Mouse (Mus musculus): ENCODE data around the gene Gm20388. TPM values are rescaled to one million over a fixed set of nuclear protein-coding genes. Genes with fewer than 3 reads are reported as not detected.

The Gm20388 gene
- total RNA-seq, 4 experiments from 2014 or later = 0.17 to 15.1 (median 6.6) TPM

DNA sequence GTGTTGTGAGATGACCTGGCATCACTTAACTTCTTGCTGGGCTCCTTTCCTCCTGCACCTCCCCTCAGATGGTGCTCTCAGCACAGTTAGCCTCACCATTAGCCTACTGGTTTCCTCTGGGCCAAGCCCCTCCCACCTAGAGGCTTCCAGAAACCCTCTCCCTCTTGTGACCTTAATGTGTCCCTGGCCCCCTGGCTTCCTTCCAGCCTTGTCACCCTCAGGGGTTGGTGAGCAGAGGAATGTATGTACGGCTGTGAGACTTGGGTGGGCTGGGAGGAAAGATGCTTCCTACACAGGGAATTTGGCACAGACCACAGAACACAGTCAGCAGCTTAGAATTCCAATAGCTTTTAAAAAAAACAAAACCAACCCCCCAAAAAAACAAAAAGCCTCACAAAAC lies 1970.2 kb downstream of the Gm20388 start:
- no peak for DNase-seq (ENCODE audit: low spot score in 2 of 2)

DNA sequence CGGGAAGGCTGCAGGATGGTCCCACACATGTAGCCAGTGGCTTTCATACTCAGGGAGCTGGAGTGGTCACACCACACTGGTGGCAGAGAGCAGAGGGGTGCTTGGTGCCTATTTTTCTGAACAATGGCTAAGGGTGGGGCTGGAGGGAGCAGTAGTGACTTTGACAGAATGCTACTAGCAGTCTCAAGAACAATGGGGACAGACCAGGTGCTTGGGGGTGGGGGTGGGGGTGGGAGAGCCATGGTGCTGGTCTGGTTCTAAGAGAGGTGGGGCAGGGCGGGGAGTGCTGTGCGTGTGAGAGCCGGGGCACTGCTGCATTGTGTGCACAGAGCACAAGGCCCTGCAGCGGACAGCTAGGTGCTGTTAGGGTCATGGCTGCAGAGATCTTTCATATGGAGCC lies 1971.3 kb downstream of the Gm20388 start:
- no peak for DNase-seq (ENCODE audit: low spot score in 2 of 2)

DNA sequence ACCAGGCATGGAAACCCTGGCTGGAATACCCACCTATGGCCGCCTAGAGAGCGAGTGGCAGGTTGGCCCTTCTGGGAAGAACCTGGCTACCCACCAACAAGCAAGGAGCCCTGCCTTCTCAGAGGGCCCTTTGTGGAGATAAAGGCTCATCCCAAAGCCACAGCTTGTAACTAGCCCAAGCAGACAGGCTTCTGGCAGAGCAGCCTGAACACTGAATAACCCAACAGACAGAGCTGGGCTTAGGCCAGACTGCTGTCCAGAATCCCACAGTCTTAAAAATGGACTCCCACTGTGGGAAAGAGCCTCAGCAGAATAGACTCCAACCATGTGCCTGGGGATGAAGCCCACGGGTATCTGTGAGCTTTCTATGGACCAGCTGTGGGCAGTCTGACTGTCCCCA lies 1973.5 kb downstream of the Gm20388 start:
- DNase-seq (ENCODE audit: low spot score in 2 of 2) = no peak

DNA sequence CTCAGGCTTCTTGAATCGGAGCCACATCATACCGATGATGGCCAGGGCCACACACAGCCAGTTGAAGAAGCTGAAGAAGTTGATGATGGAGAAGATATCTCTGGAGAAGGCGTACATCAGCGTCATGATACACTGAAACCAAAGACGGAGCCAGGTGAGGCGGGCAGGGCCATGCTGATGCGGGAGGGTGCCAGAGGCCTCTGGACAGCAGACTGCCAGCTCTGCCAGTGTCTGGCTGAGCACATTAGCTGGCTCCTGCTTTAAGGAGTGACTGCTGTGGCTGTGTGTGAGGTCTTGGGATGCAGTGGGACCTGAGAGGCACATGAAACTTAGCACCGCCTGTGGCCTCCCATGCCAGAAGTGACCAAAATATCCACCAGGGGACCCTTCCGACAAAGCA lies 1974.4 kb downstream of the Gm20388 start:
- DNase-seq (ENCODE audit: low spot score in 2 of 2) = no peak

DNA sequence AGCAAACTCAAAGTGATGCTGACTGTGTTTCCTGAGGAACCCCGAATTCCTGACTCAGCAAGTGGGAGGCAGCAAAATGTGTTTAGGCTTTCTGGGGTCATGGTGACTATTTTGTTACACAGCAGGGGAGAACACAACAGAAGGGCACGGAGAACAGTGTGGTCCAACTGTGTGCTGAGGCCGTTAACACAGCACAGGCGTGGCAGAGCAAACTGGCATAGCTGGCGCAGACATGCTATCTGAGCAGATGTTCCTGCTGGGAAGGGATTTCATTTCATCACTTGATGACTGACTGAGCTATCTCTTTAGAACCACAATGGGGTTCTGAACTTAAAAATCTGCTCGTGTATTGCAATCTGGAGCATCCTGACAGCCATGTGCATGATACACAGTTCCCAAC lies 1974.8 kb downstream of the Gm20388 start:
- DNase-seq (ENCODE audit: low spot score in 2 of 2) = peak; percentile 46 to 49

DNA sequence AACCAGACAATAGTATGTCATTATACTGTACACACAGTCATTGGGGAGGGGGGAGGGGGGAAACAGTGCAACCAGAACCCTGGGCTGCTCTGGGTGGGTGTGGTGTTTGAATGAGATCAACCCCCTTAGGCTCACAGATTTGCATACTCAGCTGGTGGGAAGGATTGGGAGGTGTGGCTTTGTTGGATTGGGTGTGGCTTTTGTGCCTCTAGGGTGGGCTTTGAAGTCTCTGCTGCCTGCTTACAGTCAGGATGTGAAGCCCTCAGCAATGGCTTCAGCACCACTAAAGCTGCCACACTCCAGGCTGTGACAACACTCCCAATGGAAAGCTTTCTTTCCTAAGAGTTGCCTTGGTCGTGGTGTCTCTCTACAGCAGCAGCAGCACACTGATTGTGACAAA lies 1976.9 kb downstream of the Gm20388 start:
- DNase-seq (ENCODE audit: low spot score in 2 of 2) = no peak

DNA sequence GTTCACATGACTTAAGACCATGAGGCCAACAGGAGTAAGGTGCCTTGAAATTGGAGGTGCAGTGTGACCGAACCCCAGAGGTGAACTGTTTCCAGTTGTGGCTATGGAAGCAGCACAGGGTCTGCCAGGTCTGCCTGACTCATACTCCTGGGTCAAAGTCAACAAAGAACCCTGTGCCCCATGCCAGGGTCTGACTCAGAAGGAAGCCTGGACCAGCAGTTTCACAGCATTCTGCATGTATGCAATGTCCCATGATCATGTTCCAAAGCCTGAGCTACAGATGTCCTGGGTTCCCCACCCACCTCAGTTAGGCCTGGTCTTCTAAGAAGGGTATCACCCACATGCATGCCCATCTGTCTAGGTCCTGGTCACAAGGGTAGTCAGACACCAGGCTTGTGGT lies 1978.7 kb downstream of the Gm20388 start:
- no peak for DNase-seq (ENCODE audit: low spot score in 2 of 2)

DNA sequence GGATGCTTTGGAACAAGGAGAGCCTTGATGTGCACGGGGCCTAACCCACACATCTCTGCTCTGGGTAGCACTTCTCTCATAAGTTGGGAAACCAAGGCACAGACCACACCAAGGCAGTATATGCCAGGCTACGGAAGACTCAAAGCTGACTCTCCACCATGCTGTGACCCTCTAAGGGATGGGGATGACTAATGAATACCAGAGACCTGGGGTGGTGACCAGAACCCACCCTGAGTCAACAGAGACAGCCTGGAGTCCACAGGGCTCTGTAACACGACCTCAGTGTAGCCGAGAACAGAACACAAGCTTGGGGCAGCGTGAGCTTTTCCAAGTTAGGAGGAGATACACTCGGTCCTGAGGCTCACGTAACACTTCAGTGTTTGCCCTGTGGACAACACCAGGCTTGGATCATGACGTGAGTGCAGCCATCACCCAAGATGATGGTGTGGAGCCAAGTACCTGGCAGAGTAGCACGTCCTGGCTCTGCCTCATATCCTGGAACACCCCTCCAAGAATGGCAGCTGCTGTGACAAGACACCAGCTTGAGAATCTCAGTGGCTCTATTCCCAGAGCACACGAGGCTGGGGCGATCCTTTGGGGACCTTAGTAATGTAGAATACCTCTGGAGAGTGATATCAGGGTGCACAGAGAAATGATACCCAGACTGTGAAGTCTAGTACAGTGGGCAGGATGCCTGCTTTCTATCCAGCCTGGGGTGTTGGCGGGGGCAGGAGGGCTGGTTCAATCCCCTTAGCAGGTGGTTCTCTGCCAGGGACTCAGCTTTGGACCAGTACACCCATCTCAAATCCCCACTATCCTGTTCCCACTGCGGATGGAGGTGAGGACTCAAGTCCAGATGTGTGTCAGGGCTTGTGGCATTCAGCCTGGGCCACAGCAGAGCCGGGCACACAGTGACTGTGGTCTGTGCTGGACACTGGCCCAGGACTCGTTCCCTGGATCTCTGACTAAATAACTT lies 1979.5 kb downstream of the Gm20388 start:
- DNase-seq (ENCODE audit: low spot score in 2 of 2) = no peak

DNA sequence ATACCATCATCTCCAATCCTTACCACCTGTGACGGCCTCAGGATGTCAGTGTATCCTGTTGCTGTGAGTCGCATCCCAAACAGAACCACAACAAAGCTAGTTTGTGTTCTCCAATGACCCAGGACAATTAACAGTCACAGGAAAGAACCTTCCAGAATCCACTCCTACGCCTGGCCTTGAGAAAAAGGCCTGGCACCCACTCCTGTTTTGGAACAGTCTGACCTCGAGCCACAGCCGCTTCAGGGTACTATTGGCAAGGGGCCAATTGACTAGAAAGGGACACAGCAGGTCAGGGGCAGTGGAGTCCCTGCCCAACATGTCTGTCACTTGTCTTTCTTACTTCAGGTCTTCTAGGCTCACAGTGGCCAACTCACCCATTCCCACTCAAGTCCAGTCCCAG lies 1982.2 kb downstream of the Gm20388 start:
- no peak for DNase-seq (ENCODE audit: low spot score in 2 of 2)

DNA sequence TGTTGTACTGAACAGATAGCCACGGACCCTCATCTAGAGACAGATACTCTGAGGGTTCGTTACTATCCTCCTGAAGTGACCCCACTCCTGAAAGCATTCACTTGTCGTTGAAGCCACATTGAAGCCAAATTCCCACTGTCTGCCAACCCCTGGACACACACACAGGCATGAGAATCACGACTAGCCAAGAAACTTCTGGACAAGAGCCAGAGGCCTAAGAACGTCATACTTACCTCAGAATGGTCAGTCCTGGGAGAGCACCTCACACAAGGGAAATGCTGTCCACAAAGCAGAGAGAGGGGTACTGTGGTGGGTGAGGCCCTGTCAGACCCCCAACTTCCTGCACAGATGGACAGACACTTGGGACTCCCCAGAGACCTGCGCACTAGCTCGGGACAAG lies 1985.3 kb downstream of the Gm20388 start:
- no peak for DNase-seq (ENCODE audit: low spot score in 2 of 2)

DNA sequence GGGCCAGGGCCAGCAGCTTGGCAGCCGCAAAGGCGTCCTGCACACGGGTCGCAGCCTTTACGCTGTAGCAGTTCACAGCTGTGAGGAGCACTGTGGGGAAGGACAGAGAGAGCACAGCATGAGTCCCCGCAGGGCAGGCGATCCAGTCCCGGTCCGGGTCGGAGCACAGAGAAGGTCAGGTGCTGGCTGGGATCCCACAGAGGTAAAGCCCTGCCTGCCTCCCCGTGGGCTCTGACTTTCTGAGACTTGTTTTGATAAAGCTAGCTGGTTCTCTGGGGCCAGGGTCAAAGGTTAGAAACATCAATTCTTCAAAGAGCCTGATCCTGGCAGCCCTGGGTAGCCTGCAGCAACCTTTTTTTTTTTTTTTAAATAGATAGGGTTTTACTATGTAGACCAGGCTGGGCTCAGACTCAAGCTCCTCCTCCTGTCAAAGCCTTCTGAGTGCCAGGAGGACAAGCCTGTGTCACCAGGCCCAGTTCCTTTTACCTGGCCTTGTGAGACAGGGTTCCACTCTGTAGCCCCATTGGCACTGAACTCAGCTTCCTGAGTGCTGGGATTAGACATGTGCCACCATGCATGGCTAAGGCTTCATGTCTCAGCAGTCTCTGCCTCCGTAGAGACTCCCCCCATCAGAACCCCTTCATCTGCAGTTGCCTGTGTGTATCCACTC lies 1986.0 kb downstream of the Gm20388 start:
- DNase-seq (ENCODE audit: low spot score in 2 of 2) = no peak

DNA sequence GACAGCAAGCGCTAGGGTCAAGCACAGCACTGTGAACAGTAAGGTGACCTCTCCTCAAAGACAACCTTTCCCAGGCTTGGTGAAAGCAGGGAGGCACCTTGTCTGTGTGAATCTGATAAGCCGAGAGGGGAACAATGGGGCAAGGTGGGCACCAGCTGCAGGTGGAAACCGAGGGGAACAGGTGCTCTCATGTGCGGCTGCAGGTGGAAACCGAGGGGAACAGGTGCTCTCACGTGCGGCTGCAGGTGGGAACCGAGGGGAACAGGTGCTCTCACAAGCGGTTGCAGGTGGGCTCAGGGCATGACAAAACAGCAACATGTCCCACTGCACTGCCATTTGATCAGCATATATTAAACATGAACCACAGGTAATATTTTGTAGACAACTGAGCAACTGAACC lies 1986.6 kb downstream of the Gm20388 start:
- DNase-seq (ENCODE audit: low spot score in 2 of 2) = no peak

DNA sequence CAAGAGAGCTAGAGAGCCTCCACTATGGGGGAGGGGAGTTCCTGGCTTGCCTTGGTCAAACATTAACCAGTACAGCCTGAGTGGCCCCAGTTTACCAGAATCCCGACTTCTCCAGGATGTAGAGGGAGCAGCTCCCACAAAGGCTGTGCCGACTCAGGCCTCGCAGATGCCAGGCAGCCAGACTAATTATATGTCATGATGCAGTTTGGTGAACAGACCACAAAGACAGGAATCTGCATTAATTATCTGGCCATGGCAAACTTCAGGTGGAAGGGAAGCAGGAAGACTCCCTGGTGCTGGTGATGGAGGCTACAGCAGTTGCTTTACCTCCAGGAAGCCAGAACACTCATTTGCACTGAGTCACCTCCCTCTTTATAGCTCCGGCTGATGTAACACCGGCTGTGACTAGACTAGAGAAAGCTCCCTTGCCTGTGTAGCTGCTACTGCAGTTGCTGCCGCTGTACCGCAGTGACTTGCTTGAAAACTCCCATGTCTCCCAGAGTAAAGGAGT lies 1987.3 kb downstream of the Gm20388 start:
- peak; percentile 42 to 57 for DNase-seq (ENCODE audit: low spot score in 2 of 2)

DNA sequence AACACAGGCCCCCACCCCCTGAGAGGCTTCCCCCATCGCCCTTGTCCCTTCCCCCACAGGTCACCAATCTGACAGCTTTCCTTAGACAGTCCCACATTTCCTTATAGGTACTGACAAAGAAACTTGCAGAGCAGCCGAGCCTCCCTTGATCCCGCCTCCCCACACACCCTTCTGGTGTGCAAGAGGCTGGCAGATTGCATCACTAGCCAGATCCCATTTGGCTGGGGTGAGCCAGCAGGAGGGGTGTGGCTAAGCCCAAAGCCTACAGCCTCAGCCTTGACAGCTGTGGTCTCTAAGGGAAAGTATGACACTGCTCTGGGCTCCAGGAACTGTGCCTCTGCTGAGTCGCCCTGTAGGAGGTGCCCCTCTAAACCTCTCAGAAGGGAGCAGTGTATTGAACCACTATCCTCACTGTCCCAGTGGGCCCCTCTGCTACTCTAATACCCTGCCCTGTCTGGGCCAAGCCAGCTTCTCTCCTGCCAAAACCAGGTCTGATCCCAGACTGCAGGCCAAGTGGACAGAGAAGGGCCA lies 1987.8 kb downstream of the Gm20388 start:
- DNase-seq (ENCODE audit: low spot score in 2 of 2) = peak; percentile 73 to 81

DNA sequence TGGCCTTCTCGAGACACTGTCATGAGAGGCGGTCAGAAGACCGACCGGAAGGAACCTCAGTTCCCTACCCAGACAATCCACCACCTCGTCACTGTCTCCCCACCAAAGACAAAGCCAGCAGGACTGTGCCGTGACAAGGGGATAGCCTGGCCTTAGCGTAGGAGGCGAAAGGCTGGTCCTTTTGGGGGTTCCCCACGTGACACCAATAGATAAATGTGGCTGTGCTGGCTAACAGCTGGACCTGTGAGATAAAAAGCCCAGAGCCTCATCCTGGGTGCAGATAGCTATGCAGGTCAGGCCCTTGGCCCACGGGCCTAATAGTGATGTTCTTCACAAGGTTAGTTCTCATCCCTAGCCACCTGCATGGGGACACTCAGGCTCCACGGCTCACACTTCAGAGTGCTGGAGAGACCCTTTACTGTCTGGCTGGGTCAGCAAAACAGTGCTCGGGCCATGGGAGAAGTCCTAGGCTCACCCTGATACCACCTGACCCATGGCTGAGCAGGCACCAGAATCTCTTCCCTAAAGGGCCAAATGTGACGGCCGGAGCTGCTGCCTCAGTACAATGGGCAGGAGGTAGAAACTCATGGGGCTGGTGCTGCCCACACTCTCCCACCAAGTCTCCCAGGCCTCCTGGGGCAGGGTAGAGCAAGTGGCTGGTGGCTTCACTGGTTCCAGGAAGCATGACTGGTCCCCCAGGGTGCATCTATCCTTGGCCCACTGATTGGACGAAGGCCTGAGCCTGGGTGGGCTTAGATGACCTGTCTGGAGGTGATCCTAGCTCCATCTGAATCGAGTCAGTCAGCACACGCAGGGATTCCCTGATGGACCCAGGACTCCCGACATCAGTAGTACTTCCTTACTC lies 1988.8 kb downstream of the Gm20388 start:
- no peak for DNase-seq (ENCODE audit: low spot score in 2 of 2)

DNA sequence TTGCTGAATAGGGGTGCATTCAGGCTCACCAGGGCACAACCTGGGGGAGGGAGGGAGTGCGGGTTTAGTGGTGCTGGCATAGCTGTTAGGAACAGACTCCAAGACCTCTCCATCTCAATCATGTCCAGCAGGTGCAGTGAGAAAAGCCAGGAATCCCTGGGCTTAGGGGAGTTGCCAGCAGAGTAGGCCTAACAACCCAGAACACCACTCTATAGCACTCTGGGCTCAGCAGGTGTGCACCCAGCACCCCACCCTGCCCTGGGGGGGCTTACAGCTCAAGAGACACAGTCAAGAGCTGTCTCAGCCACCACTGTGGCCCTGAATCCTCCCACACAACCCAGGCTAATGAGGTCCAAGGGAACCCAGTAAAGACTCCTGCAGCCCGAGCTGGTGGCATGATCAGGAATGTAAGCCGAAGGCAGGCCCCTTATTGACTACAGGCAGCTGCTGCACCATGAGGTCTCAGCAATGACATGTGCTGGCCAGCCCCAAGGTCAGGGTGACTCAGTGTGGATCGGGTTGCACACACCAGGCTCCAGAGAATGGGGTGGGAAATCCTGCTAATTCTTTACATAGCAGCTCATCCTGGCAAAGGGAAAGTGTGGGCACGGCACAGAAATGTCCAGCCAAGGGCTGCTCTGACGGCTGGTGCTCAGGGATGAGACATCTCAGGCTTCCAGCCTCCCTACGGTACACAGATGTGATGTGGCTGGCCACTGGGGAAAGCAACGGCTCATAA lies 1991.0 kb downstream of the Gm20388 start:
- DNase-seq (ENCODE audit: low spot score in 2 of 2) = no peak

DNA sequence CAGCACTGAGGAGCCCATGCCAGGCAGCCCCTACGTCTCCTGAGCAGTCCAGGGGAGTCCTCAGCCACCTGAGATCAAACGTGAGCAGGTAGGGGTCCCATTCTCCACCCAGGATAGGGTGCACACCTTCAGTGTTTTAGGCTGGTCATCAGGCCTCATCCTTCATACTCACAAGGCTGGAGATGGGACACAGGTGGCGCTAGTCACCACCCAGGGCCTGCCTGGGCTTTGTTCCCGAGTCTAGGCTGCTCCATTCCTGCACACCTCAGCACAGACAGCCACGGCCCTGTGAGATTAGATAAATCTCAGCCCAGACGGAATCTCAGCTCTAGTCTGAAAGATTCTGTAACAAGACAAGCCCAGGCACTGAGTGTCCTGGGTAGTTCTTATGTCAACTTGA lies 1993.3 kb downstream of the Gm20388 start:
- no peak for DNase-seq (ENCODE audit: low spot score in 2 of 2)

DNA sequence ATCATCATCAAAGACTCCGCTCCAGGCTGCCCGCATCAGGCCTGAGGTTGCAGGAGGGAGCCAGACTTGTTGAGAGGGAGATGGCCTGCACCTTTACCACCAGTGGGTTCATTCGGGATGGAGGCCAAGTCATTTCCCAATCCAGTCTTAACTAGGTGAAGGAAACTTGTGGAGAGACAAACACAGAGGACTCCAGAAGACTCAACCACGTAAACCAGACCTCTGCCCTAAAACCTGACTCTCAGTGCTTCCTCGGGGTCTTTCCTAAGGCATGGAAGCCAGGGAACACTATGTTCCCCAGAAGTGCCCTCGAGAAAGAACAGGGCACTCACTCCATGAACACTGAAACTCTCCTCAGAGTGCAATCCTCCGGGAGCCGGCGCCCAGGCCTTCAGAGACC lies 1994.4 kb downstream of the Gm20388 start:
- DNase-seq (ENCODE audit: low spot score in 2 of 2) = no peak

DNA sequence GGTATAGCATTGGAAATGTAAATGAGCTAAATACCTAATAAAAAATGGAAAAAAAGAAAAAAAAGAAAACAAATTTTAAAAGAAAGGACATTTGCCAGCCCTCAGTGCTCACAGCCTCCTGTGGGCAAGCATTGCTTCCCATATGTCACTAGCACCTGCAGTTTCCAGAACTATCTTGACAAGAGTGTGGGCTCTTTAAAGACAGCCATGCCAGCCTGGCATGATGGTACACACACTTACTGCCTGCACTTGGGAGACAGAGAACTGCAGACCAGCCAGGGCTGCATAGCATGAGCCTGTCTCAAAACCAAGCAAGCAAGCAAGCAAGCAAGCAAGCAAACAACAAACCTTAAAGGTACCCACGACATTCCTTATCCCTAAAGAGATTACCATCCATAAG lies 1994.8 kb downstream of the Gm20388 start:
- no peak for DNase-seq (ENCODE audit: low spot score in 2 of 2)

DNA sequence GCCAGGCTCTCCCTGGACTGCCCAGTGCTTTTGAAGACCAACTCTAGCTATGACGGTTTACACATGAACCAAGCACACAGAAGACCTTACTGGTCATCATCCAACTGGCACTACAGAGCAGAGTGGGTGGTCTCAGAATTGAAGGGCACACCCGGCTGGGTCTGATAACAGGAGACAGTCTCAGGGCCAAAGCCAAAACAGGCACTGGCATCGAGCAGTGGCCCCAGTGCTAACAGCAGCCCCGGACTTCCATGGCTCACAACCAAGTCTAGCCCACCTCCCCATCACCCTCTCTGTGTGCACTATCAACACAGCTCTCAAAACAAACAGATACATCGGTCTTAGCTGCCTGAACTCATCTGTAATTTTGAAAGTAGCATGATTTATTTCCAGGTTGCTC lies 1995.2 kb downstream of the Gm20388 start:
- DNase-seq (ENCODE audit: low spot score in 2 of 2) = no peak
